In genomic region chr4:88830523-88830922, GRCm38 (mm10) we compare ENCODE assay signal across 8 mouse cellular contexts. TPM values are rescaled to one million over a fixed set of nuclear protein-coding genes. Genes with fewer than 3 reads are reported as not detected.
DNase-seq lines count a peak whose midpoint lies in the region; ATAC-seq and TF ChIP-seq lines count a peak whose summit lies in the region.

No protein-coding gene starts in this region.

- no peak overlapping the region for H3K27ac ChIP-seq in kidney, embryonic 15.5 days
- no peak overlapping the region for H3K27ac ChIP-seq in MEL (ENCODE audit: control insufficient read depth, low read depth, low read length)

- H3K9me3 ChIP-seq in kidney, embryonic 15.5 days (replicated peaks), result no peaks in the 10 kb centered on the region
- no peaks in the 10 kb centered on the region for H3K9me3 ChIP-seq in MEL (replicated peaks; ENCODE audit: insufficient read depth, low read length)

- peak; percentile 5 for DNase-seq in adrenal gland, adult 2 months
- DNase-seq in adrenal gland, adult 8-10 months, result no peak
- peak; percentile 21 for DNase-seq in kidney, adult 18-20 months
- DNase-seq in MEL (ENCODE audit: low read depth, low spot score), result peak; percentile 48
- peak; percentile 21 for DNase-seq in kidney, adult 9 months
- peak; percentile 11 for DNase-seq in right cerebral cortex, adult 18-20 months
- DNase-seq in Muller cell, postnatal 12 days (ENCODE audit: inconsistent ontology term), result no peak

- 33% methylated on average over 4 of the region's 4 CpGs for WGBS in kidney, embryonic 15.5 days

- no peaks in the 10 kb centered on the region for H3K79me2 ChIP-seq in MEL (ENCODE audit: control insufficient read depth, insufficient read depth, low read length, poor library complexity)

- ATAC-seq in kidney, embryonic 15.5 days (replicated peaks; ENCODE audit: low FRiP score), result no peak

- peak in 2 of 3 experiments; percentile 57 to 76; a peak in 4 of 6 replicates for TF ChIP-seq CTCF in MEL (IDR thresholded peaks at IDR 0.05 in 2 of 3, conservative IDR thresholded peaks at IDR 0.05 in 1 of 3; ENCODE audit: control insufficient read depth in 1 of 3, insufficient read depth in 1 of 3, low read depth in 2 of 3, low read length in 3 of 3, poor library complexity in 1 of 3, severe bottlenecking in 1 of 3)

- no peaks in the 10 kb centered on the region for H3K36me3 ChIP-seq in kidney, embryonic 15.5 days
- no peaks in the 10 kb centered on the region for H3K36me3 ChIP-seq in MEL (ENCODE audit: control insufficient read depth in 1 of 2, insufficient read depth in 2 of 2, low read length in 2 of 2)

- no peak overlapping the region for H3K9ac ChIP-seq in kidney, embryonic 15.5 days
- H3K9ac ChIP-seq in MEL (ENCODE audit: control insufficient read depth, low read depth, low read length, poor library complexity, severe bottlenecking), result no peak overlapping the region

- H3K4me1 ChIP-seq in kidney, embryonic 15.5 days, result no peaks in the 10 kb centered on the region
- H3K4me1 ChIP-seq in MEL (ENCODE audit: control insufficient read depth in 1 of 2, insufficient read depth in 2 of 2, low read length in 2 of 2), result no peaks in the 10 kb centered on the region

- no peaks in the 10 kb centered on the region; the same call in 1 of the 2 replicates for H3K27me3 ChIP-seq in kidney, embryonic 15.5 days
- peaks cover 5 to 11% of the 10 kb centered on the region in 2 experiments for H3K27me3 ChIP-seq in MEL (ENCODE audit: control insufficient read depth in 1 of 2, insufficient read depth in 2 of 2, low read length in 2 of 2)

- no peak overlapping the region for H3K4me3 ChIP-seq in kidney, embryonic 15.5 days (replicated peaks)
- no peak overlapping the region for H3K4me3 ChIP-seq in MEL (ENCODE audit: control insufficient read depth in 1 of 2, insufficient read depth in 1 of 2, low read depth in 2 of 2, low read length in 2 of 2)

- TF ChIP-seq EP300 in MEL (IDR thresholded peaks at IDR 0.05; ENCODE audit: low read depth in 1 of 2, low read length in 2 of 2), result no peak

- TF ChIP-seq POLR2A in MEL (IDR thresholded peaks at IDR 0.05; ENCODE audit: control insufficient read depth in 1 of 2, insufficient read depth in 1 of 2, low read depth in 1 of 2, low read length in 2 of 2, poor library complexity in 1 of 2), result no peak

- TF ChIP-seq RAD21 in MEL (IDR thresholded peaks at IDR 0.05; ENCODE audit: low read depth, low read length), result peak; percentile 38

- H3K4me2 ChIP-seq in kidney, embryonic 15.5 days, result no peak overlapping the region

TF ChIP-seq in MEL, 35 proteins besides CTCF, POLR2A, EP300 and RAD21:
- TF ChIP-seq UBTF (IDR thresholded peaks at IDR 0.05; ENCODE audit: borderline replicate concordance, insufficient read depth, low read depth, low read length) (no peak), SMC3 (IDR thresholded peaks at IDR 0.05; ENCODE audit: low read depth, low read length) (peak; percentile 27), MEF2A (IDR thresholded peaks at IDR 0.05; ENCODE audit: extremely low read depth, insufficient replicate concordance, low read depth, low read length, poor library complexity, severe bottlenecking) (no peak), TCF12 (IDR thresholded peaks at IDR 0.05; ENCODE audit: low read depth, low read length) (no peak; the same call in 1 of the 2 replicates), NELFE (IDR thresholded peaks at IDR 0.05; ENCODE audit: low read depth, low read length) (no peak), SIN3A (IDR thresholded peaks at IDR 0.05; ENCODE audit: low read length) (no peak), CHD1 (IDR thresholded peaks at IDR 0.05; ENCODE audit: low read depth, low read length) (no peak), JUND (IDR thresholded peaks at IDR 0.05; ENCODE audit: low read depth, low read length) (peak; percentile 50; the same call in 1 of the 2 replicates), E2F4 (IDR thresholded peaks at IDR 0.05; ENCODE audit: borderline replicate concordance, low read depth, low read length) (no peak), TBP (IDR thresholded peaks at IDR 0.05; ENCODE audit: low read depth, low read length) (no peak), MAZ (IDR thresholded peaks at IDR 0.05; ENCODE audit: low read depth, low read length) (no peak), ETS1 (IDR thresholded peaks at IDR 0.05; ENCODE audit: low read depth, low read length) (0 out of 2 replicates have a peak, but pooled peaks have one; percentile 9), POLR2AphosphoS5 (IDR thresholded peaks at IDR 0.05; ENCODE audit: borderline replicate concordance, low read depth, low read length) (no peak), MAX (IDR thresholded peaks at IDR 0.05; ENCODE audit: low read length) (no peak), ZNF384 (IDR thresholded peaks at IDR 0.05; ENCODE audit: low read depth, low read length) (peak; percentile 83)
TF ChIP-seq in MEL: peak in this region for 4.

RNA-seq across cellular contexts. Expression of gene Ifna6, which starts 3.3 kb away (rescaled TPM):
- not detected for total RNA-seq in adrenal gland, adult 2 months (2021)
- not detected in 2 replicates for polyA plus RNA-seq in adrenal gland, adult 2 months (2012; rRNA removed)
- total RNA-seq in adrenal gland, adult 8-10 months (2022), result not detected
- not detected in 2 replicates for polyA plus RNA-seq in kidney, embryonic 15.5 days (2015; fragmentation: Nextera tagmentation; extraction: Ambion mirVana)
- not detected in 2 replicates for total RNA-seq in MEL (2012; rRNA removed)
- polyA plus RNA-seq in MEL (2012; ENCODE audit: insufficient read depth in 1 of 2, insufficient read length in 2 of 2, low read depth in 1 of 2, low replicate concordance in 2 of 2, missing spikeins in 1 of 2), result not detected

RNA-seq across cellular contexts. Expression of gene Ifna5, which starts 4.8 kb away (rescaled TPM):
- total RNA-seq in adrenal gland, adult 2 months (2021), result not detected
- not detected in 2 replicates for polyA plus RNA-seq in adrenal gland, adult 2 months (2012; rRNA removed)
- total RNA-seq in adrenal gland, adult 8-10 months (2022), result not detected
- polyA plus RNA-seq in kidney, embryonic 15.5 days (2015; fragmentation: Nextera tagmentation; extraction: Ambion mirVana), result not detected in 2 replicates
- not detected in 2 replicates for total RNA-seq in MEL (2012; rRNA removed)
- not detected for polyA plus RNA-seq in MEL (2012; ENCODE audit: insufficient read depth in 1 of 2, insufficient read length in 2 of 2, low read depth in 1 of 2, low replicate concordance in 2 of 2, missing spikeins in 1 of 2)

RNA-seq across cellular contexts. Expression of gene Ifna11, which starts 10.8 kb away (rescaled TPM):
- not detected for total RNA-seq in adrenal gland, adult 2 months (2021)
- not detected in 2 replicates for polyA plus RNA-seq in adrenal gland, adult 2 months (2012; rRNA removed)
- not detected for total RNA-seq in adrenal gland, adult 8-10 months (2022)
- not detected in 2 replicates for polyA plus RNA-seq in kidney, embryonic 15.5 days (2015; fragmentation: Nextera tagmentation; extraction: Ambion mirVana)
- not detected in 2 replicates for total RNA-seq in MEL (2012; rRNA removed)
- not detected for polyA plus RNA-seq in MEL (2012; ENCODE audit: insufficient read depth in 1 of 2, insufficient read length in 2 of 2, low read depth in 1 of 2, low replicate concordance in 2 of 2, missing spikeins in 1 of 2)

RNA-seq across cellular contexts. Expression of gene Ifna4, which starts 11.1 kb away (rescaled TPM):
- not detected for total RNA-seq in adrenal gland, adult 2 months (2021)
- polyA plus RNA-seq in adrenal gland, adult 2 months (2012; rRNA removed), result not detected in 2 replicates
- not detected for total RNA-seq in adrenal gland, adult 8-10 months (2022)
- polyA plus RNA-seq in kidney, embryonic 15.5 days (2015; fragmentation: Nextera tagmentation; extraction: Ambion mirVana), result not detected in 2 replicates
- not detected in 2 replicates for total RNA-seq in MEL (2012; rRNA removed)
- polyA plus RNA-seq in MEL (2012; ENCODE audit: insufficient read depth in 1 of 2, insufficient read length in 2 of 2, low read depth in 1 of 2, low replicate concordance in 2 of 2, missing spikeins in 1 of 2), result not detected

RNA-seq across cellular contexts. Expression of gene Ifna7, which starts 14.5 kb away (rescaled TPM):
- total RNA-seq in adrenal gland, adult 2 months (2021), result not detected
- polyA plus RNA-seq in adrenal gland, adult 2 months (2012; rRNA removed), result not detected in 2 replicates
- not detected for total RNA-seq in adrenal gland, adult 8-10 months (2022)
- polyA plus RNA-seq in kidney, embryonic 15.5 days (2015; fragmentation: Nextera tagmentation; extraction: Ambion mirVana), result not detected in 2 replicates
- not detected in 2 replicates for total RNA-seq in MEL (2012; rRNA removed)
- polyA plus RNA-seq in MEL (2012; ENCODE audit: insufficient read depth in 1 of 2, insufficient read length in 2 of 2, low read depth in 1 of 2, low replicate concordance in 2 of 2, missing spikeins in 1 of 2), result not detected

Comparison
In these comparisons a context has a peak if more than half of its experiments do, and no peak if none do; other contexts are left out.
1. DNase-seq: peak in adrenal gland, adult 2 months (single experiment), kidney, adult 18-20 months (single experiment), MEL (single experiment), kidney, adult 9 months (single experiment) and right cerebral cortex, adult 18-20 months (single experiment); none in adrenal gland, adult 8-10 months (single experiment) and Muller cell, postnatal 12 days (single experiment).